Mouse (Mus musculus): ENCODE measurements around the gene Trem2.
"Not testable (repeated sequence)": the region's sequence is repeated elsewhere in the genome, so short reads cannot be mapped to it uniquely, and the experiment has no call there.

Trem2 gene

GRCm38 (mm10) chr17:48346231-48346630 is at the start of gene Trem2:
Gene Trem2 (plus strand): TSS chr17:48346401.
- DNase-seq (ENCODE audit: extremely low spot score), result no peak

GRCm38 (mm10) chr17:48299203-48299602 is 47.0 kb upstream of the Trem2 start, which contains the start of gene Treml2:
Gene Treml2 (plus strand): TSS chr17:48299498.
- peak; percentile 8 for DNase-seq (ENCODE audit: extremely low spot score)

- DNase-seq (ENCODE audit: extremely low spot score), result no peak
Measured at GRCm38 (mm10) chr17:48299756-48300155, 46.4 kb upstream of the Trem2 start.

- no peak for DNase-seq (ENCODE audit: extremely low spot score)
Measured at GRCm38 (mm10) chr17:48300199-48300598, 46.0 kb upstream of the Trem2 start.

GRCm38 (mm10) chr17:48300861-48301260 is 45.3 kb upstream of the Trem2 start:
- DNase-seq (ENCODE audit: extremely low spot score), result no peak

GRCm38 (mm10) chr17:48301792-48302191 is 44.4 kb upstream of the Trem2 start:
- no peak for DNase-seq (ENCODE audit: extremely low spot score)

GRCm38 (mm10) chr17:48312124-48312523 is 34.1 kb upstream of the Trem2 start:
- no peak for DNase-seq (ENCODE audit: extremely low spot score)

- DNase-seq (ENCODE audit: extremely low spot score), result not testable (repeated sequence)
Measured at GRCm38 (mm10) chr17:48315905-48316579, 30.2 kb upstream of the Trem2 start, which contains the start of gene B430306N03Rik. Gene B430306N03Rik (plus strand): TSS chr17:48316141.

- no peak for DNase-seq (ENCODE audit: extremely low spot score)
Measured at GRCm38 (mm10) chr17:48318686-48319085, 27.5 kb upstream of the Trem2 start.

- DNase-seq (ENCODE audit: extremely low spot score), result no peak
Measured at GRCm38 (mm10) chr17:48321279-48321678, 24.9 kb upstream of the Trem2 start.

- no peak for DNase-seq (ENCODE audit: extremely low spot score)
Measured at GRCm38 (mm10) chr17:48323236-48323635, 23.0 kb upstream of the Trem2 start.

- no peak for DNase-seq (ENCODE audit: extremely low spot score)
Measured at GRCm38 (mm10) chr17:48324258-48324657, 21.9 kb upstream of the Trem2 start.

- no peak for DNase-seq (ENCODE audit: extremely low spot score)
Measured at GRCm38 (mm10) chr17:48325093-48325492, 21.1 kb upstream of the Trem2 start.

GRCm38 (mm10) chr17:48325638-48326037 is 20.6 kb upstream of the Trem2 start:
- DNase-seq (ENCODE audit: extremely low spot score), result no peak

- DNase-seq (ENCODE audit: extremely low spot score), result no peak
Measured at GRCm38 (mm10) chr17:48326656-48327055, 19.5 kb upstream of the Trem2 start.

GRCm38 (mm10) chr17:48332524-48332923 is 13.7 kb upstream of the Trem2 start:
- no peak for DNase-seq (ENCODE audit: extremely low spot score)

GRCm38 (mm10) chr17:48334186-48334585 is 12.0 kb upstream of the Trem2 start:
- no peak for DNase-seq (ENCODE audit: extremely low spot score)

GRCm38 (mm10) chr17:48336857-48337256 is 9.3 kb upstream of the Trem2 start:
- peak; percentile 80 for DNase-seq (ENCODE audit: extremely low spot score)

- DNase-seq (ENCODE audit: extremely low spot score), result peak; percentile 17
Measured at GRCm38 (mm10) chr17:48340267-48340666, 5.9 kb upstream of the Trem2 start.

- DNase-seq (ENCODE audit: extremely low spot score), result no peak
Measured at GRCm38 (mm10) chr17:48341947-48342346, 4.3 kb upstream of the Trem2 start.

GRCm38 (mm10) chr17:48343065-48343464 is 3.1 kb upstream of the Trem2 start:
- no peak for DNase-seq (ENCODE audit: extremely low spot score)

- DNase-seq (ENCODE audit: extremely low spot score), result no peak
Measured at GRCm38 (mm10) chr17:48345824-48346223, 377 bp upstream of the Trem2 start.

- DNase-seq (ENCODE audit: extremely low spot score), result no peak
Measured at GRCm38 (mm10) chr17:48346834-48347233, 633 bp downstream of the Trem2 start.

- DNase-seq (ENCODE audit: extremely low spot score), result no peak
Measured at GRCm38 (mm10) chr17:48347287-48347686, 1.1 kb downstream of the Trem2 start.

Data from embryo, embryonic 9.5 days (tissue).